Mouse (Mus musculus) lung, postnatal 36 days (tissue): ENCODE results near the gene Arhgap24.

Experiments
- DNase-seq: peaks from one replicate; pipeline ENCODE4 v3.0.0; 2022; ENCODE audit warnings: mixed read lengths

Gene Arhgap24

GRCm38 (mm10) chr5:102582864-102583410 lies 101.7 kb downstream of the Arhgap24 start:
- DNase-seq: peak; percentile 18

GRCm38 (mm10) chr5:102591422-102591821 lies 110.2 kb downstream of the Arhgap24 start:
- DNase-seq: no peak

- DNase-seq: no peak
These were observed 111.9 kb downstream of the Arhgap24 start for GRCm38 (mm10) chr5:102593058-102593457.

- no peak for DNase-seq
These were observed 117.9 kb downstream of the Arhgap24 start for GRCm38 (mm10) chr5:102599102-102599501.

- DNase-seq: peak; percentile 82
These were observed 132.4 kb downstream of the Arhgap24 start for GRCm38 (mm10) chr5:102613571-102613970.

GRCm38 (mm10) chr5:102614081-102614480 lies 132.9 kb downstream of the Arhgap24 start:
- DNase-seq: no peak

GRCm38 (mm10) chr5:102615249-102615648 lies 134.1 kb downstream of the Arhgap24 start:
- no peak for DNase-seq

GRCm38 (mm10) chr5:102621036-102621435 lies 139.8 kb downstream of the Arhgap24 start:
- DNase-seq: no peak

- peak; percentile 47 for DNase-seq
These were observed 142.7 kb downstream of the Arhgap24 start for GRCm38 (mm10) chr5:102623807-102624435.

GRCm38 (mm10) chr5:102626671-102627070 lies 145.5 kb downstream of the Arhgap24 start:
- no peak for DNase-seq

- peak; percentile 41 for DNase-seq
These were observed 148.2 kb downstream of the Arhgap24 start for GRCm38 (mm10) chr5:102629362-102629771.

- DNase-seq: no peak
These were observed 154.4 kb downstream of the Arhgap24 start for GRCm38 (mm10) chr5:102635591-102635990.

- no peak for DNase-seq
These were observed 158.8 kb downstream of the Arhgap24 start for GRCm38 (mm10) chr5:102639782-102640559.

GRCm38 (mm10) chr5:102643364-102643763 lies 162.2 kb downstream of the Arhgap24 start:
- DNase-seq: peak; percentile 27

GRCm38 (mm10) chr5:102643820-102644219 lies 162.6 kb downstream of the Arhgap24 start:
- DNase-seq: peak; percentile 11

GRCm38 (mm10) chr5:102659061-102659460 lies 177.9 kb downstream of the Arhgap24 start:
- DNase-seq: no peak

- DNase-seq: no peak
These were observed 184.0 kb downstream of the Arhgap24 start for GRCm38 (mm10) chr5:102664988-102665726.

- peak; percentile 24 for DNase-seq
These were observed 185.7 kb downstream of the Arhgap24 start for GRCm38 (mm10) chr5:102666886-102667285.

- DNase-seq: peak; percentile 7
These were observed 186.8 kb downstream of the Arhgap24 start for GRCm38 (mm10) chr5:102667754-102668575.

- DNase-seq: no peak
These were observed 189.0 kb downstream of the Arhgap24 start for GRCm38 (mm10) chr5:102670206-102670605.

GRCm38 (mm10) chr5:102670731-102671345 lies 189.6 kb downstream of the Arhgap24 start:
- DNase-seq: peak; percentile 49

- DNase-seq: no peak
These were observed 194.1 kb downstream of the Arhgap24 start for GRCm38 (mm10) chr5:102675326-102675725.
